ENCODE assay signal across 8 mouse cellular contexts in genomic region chr4:46450519-46451131, GRCm38 (mm10). TPM values are rescaled to one million over a fixed set of nuclear protein-coding genes. Genes with fewer than 3 reads are reported as not detected.
DNase-seq lines count a peak whose midpoint lies in the region; ATAC-seq lines count a peak whose summit lies in the region.

Gene Anp32b (plus strand): TSS chr4:46450902.

- H3K36me3 ChIP-seq in hindbrain, embryonic 11.5 days (ENCODE audit: control insufficient read depth, insufficient read depth, low read length), result no peaks in the 10 kb centered on the region

- no peaks in the 10 kb centered on the region for H3K9me3 ChIP-seq in hindbrain, embryonic 11.5 days (ENCODE audit: control insufficient read depth, low read length)

- peak; percentile 67 for DNase-seq in MEL-GATA-1-ER (ENCODE audit: extremely low read depth, low read depth)
- peak; percentile 92 for DNase-seq in cerebellum, adult 8-10 months
- peak; percentile 97 for DNase-seq in hindbrain, embryonic 11.5 days (ENCODE audit: low spot score)
- peak; percentile 96 to 98 for DNase-seq in layer of hippocampus, postnatal 10 days (ENCODE audit: low spot score in 2 of 2)
- DNase-seq in lung, postnatal 10 days, result peak; percentile 94
- peak; percentile 95 for DNase-seq in ovary, postnatal 36 days (ENCODE audit: low spot score)
- peak; percentile 96 for DNase-seq in thymus, postnatal 25 days

- H3K27me3 ChIP-seq in hindbrain, embryonic 11.5 days (ENCODE audit: control insufficient read depth, insufficient read depth, low read length), result no peaks in the 10 kb centered on the region

- WGBS in hindbrain, embryonic 11.5 days, result under 1% methylated on average over 46 of the region's 66 CpGs

- peak within 1 kb of the TSS; percentile 99 for H3K9ac ChIP-seq in hindbrain, embryonic 11.5 days (ENCODE audit: low read depth, low read length)

- peak; percentile 79 for ATAC-seq in frontal cortex, adult (ENCODE audit: low TSS enrichment)
- ATAC-seq in hindbrain, embryonic 11.5 days (ENCODE audit: low FRiP score), result peak; percentile 95

- peak within 1 kb of the TSS; percentile 89 for H3K4me2 ChIP-seq in hindbrain, embryonic 11.5 days (replicated peaks; ENCODE audit: low read depth, low read length)

- peaks cover 8% of the 10 kb centered on the region for H3K4me1 ChIP-seq in hindbrain, embryonic 11.5 days (replicated peaks; ENCODE audit: control insufficient read depth, insufficient read depth, low read length)

- peak within 1 kb of the TSS; percentile 98 for H3K27ac ChIP-seq in hindbrain, embryonic 11.5 days (ENCODE audit: low read depth, low read length)

- peak within 1 kb of the TSS; percentile 88 for H3K4me3 ChIP-seq in hindbrain, embryonic 11.5 days (ENCODE audit: low read depth, low read length)

RNA-seq across cellular contexts. Expression of gene Anp32b, which starts in this region (rescaled TPM):
- 271 and 285 TPM in 2 replicates for polyA plus RNA-seq in hindbrain, embryonic 11.5 days (2014; fragmentation: Nextera tagmentation; extraction: Ambion mirVana)
- 10 to 100 TPM; 53.5 to 59.3 TPM for total RNA-seq in layer of hippocampus, postnatal 10 days (2021)

Comparison
In these comparisons a context has a peak if more than half of its experiments do, and no peak if none do; other contexts are left out.
1. Peak in every context shown above with its lines: DNase-seq, ATAC-seq, H3K4me3 ChIP-seq and H3K27ac ChIP-seq.